Mouse (Mus musculus) CH12.LX (cell line): ENCODE measurements at regions not wholly inside any gene's neighbourhood (a gene's known extent, or its start where the extent isn't known, plus 50 kb on each side); places are given as distances from the start of the nearest gene placed in this dataset.

Source experiments
- DNase-seq: peaks from one replicate; pipeline ENCODE4 v3.0.0-alpha.2; 2013; ENCODE audit errors: extremely low read depth
- H3K27ac ChIP-seq: 2 replicates; pipeline ENCODE4 v1.5.1; 2012; ENCODE audit warnings: low read depth, mild to moderate bottlenecking, control low read depth, moderate library complexity; ENCODE audit not compliant: insufficient read depth
- H3K27me3 ChIP-seq: replicated peaks from 2 replicates; pipeline ENCODE3; 2012; ENCODE audit warnings: inconsistent platforms
- H3K36me3 ChIP-seq, 2 experiments: replicated peaks in 1 of 2; 2 replicates each; pipeline versions ENCODE3 to v1.6.1; 2012; ENCODE audit warnings: inconsistent platforms in 1 of 2, low read length in 1 of 2, mild to moderate bottlenecking in 1 of 2, mixed read lengths in 1 of 2, moderate library complexity in 1 of 2; ENCODE audit not compliant: control insufficient read depth in 1 of 2, insufficient read depth in 1 of 2
- H3K4me1 ChIP-seq, 2 experiments: 2 replicates each; pipeline ENCODE4 v1.6.1; 2012; ENCODE audit warnings: inconsistent platforms in 1 of 2, moderate library complexity in 1 of 2; ENCODE audit not compliant: insufficient read depth in 2 of 2, control insufficient read depth in 1 of 2
- H3K4me2 ChIP-seq: 2 replicates; pipeline ENCODE4 v1.6.1; 2012; ENCODE audit warnings: low read depth, mild to moderate bottlenecking, control low read depth; ENCODE audit not compliant: poor library complexity, insufficient read depth, severe bottlenecking
- H3K4me3 ChIP-seq, 3 experiments: fragments of 150-350 bp in 1 of 3; sonication (generic) in 1 of 3; replicated peaks in 1 of 3; 2 replicates each; pipeline versions ENCODE3 to v1.5.1; 2011 to 2012; ENCODE audit warnings: low read depth in 2 of 3, low read length in 2 of 3, mild to moderate bottlenecking in 2 of 3, moderate library complexity in 2 of 3, control low read depth in 1 of 3, improper control_type of control experiment in 1 of 3, inconsistent platforms in 1 of 3, mixed read lengths in 1 of 3; ENCODE audit not compliant: poor library complexity in 1 of 3
- H3K79me2 ChIP-seq: replicated peaks from 2 replicates; pipeline ENCODE4 v1.6.1; 2012; ENCODE audit warnings: mild to moderate bottlenecking, moderate library complexity; ENCODE audit not compliant: control insufficient read depth, poor library complexity, insufficient read depth, severe bottlenecking; ENCODE audit errors: extremely low read depth
- H3K9ac ChIP-seq: 2 replicates; pipeline ENCODE4 v1.6.1; 2012; ENCODE audit warnings: low read depth, mild to moderate bottlenecking, control low read depth, moderate library complexity; ENCODE audit not compliant: insufficient read depth
- H3K9me3 ChIP-seq: replicated peaks from 2 replicates; pipeline ENCODE3; 2012; ENCODE audit warnings: low read length, inconsistent platforms, mixed read lengths
- CHD2 ChIP-seq: IDR thresholded peaks from 2 replicates; pipeline ENCODE4 v1.6.1; 2011; ENCODE audit warnings: low read length, improper control_type of control experiment
- ELF1 ChIP-seq: IDR thresholded peaks from 2 replicates; pipeline ENCODE4 v1.6.1; 2014; ENCODE audit warnings: low read depth, mild to moderate bottlenecking, inconsistent platforms, low read length, improper control_type of control experiment
- HCFC1 ChIP-seq: IDR thresholded peaks from 2 replicates; pipeline ENCODE4 v1.6.1; 2012; ENCODE audit warnings: low read depth, mild to moderate bottlenecking, inconsistent platforms, low read length, improper control_type of control experiment
- IRF4 ChIP-seq: IDR thresholded peaks from 2 replicates; pipeline ENCODE4 v1.6.1; 2014; ENCODE audit warnings: low read depth, mild to moderate bottlenecking, inconsistent platforms, low read length, improper control_type of control experiment
- JUND ChIP-seq: conservative IDR thresholded peaks from 2 replicates; pipeline ENCODE4 v1.6.1; 2011; ENCODE audit warnings: low read depth, low read length, improper control_type of control experiment
- MAX ChIP-seq: IDR thresholded peaks from 2 replicates; pipeline ENCODE4 v1.6.1; 2011; ENCODE audit warnings: low read length, improper control_type of control experiment
- MAZ ChIP-seq: IDR thresholded peaks from 2 replicates; pipeline ENCODE4 v1.6.1; 2012; ENCODE audit warnings: low read depth, mild to moderate bottlenecking, inconsistent platforms, low read length, improper control_type of control experiment, moderate library complexity
- MEF2A ChIP-seq: IDR thresholded peaks from 2 replicates; pipeline ENCODE4 v1.6.1; 2014; ENCODE audit warnings: low read depth, mild to moderate bottlenecking, inconsistent platforms, low read length, improper control_type of control experiment, borderline replicate concordance
- MYC ChIP-seq: IDR thresholded peaks from 2 replicates; pipeline ENCODE4 v1.6.1; 2011; ENCODE audit warnings: low read depth, mild to moderate bottlenecking, improper control_type of control experiment, low read length
- NRF1 ChIP-seq: IDR thresholded peaks from 2 replicates; pipeline ENCODE4 v1.6.1; 2014; ENCODE audit warnings: low read depth, mild to moderate bottlenecking, inconsistent platforms, low read length, improper control_type of control experiment, moderate library complexity
- PAX5 ChIP-seq: IDR thresholded peaks from 2 replicates; pipeline ENCODE4 v1.6.1; 2012; ENCODE audit warnings: low read length, inconsistent platforms, mixed read lengths
- POLR2A ChIP-seq: IDR thresholded peaks from 2 replicates; pipeline ENCODE4 v1.6.1; 2011; ENCODE audit warnings: low read depth, mild to moderate bottlenecking, improper control_type of control experiment, low read length
- POLR2AphosphoS2 ChIP-seq: IDR thresholded peaks from 2 replicates; pipeline ENCODE4 v1.6.1; 2011; ENCODE audit warnings: low read depth, low read length, improper control_type of control experiment
- RAD21 ChIP-seq: IDR thresholded peaks from 2 replicates; pipeline ENCODE4 v1.6.1; 2011; ENCODE audit warnings: low read depth, mild to moderate bottlenecking, low read length, improper control_type of control experiment, moderate library complexity
- SIN3A ChIP-seq: IDR thresholded peaks from 2 replicates; pipeline ENCODE4 v1.6.1; 2012; ENCODE audit warnings: low read length, improper control_type of control experiment, inconsistent platforms
- TBP ChIP-seq: conservative IDR thresholded peaks from 2 replicates; pipeline ENCODE4 v1.6.1; 2011; ENCODE audit warnings: low read depth, low read length, improper control_type of control experiment
- USF1 ChIP-seq: IDR thresholded peaks from 2 replicates; pipeline ENCODE4 v1.6.1; 2014; ENCODE audit warnings: low read depth, mild to moderate bottlenecking, inconsistent platforms, low read length, improper control_type of control experiment
- ZC3H11A ChIP-seq: IDR thresholded peaks from 2 replicates; pipeline ENCODE4 v1.6.1; 2012; ENCODE audit warnings: low read depth, mild to moderate bottlenecking, inconsistent platforms, low read length, improper control_type of control experiment
- ZKSCAN1 ChIP-seq: IDR thresholded peaks from 2 replicates; pipeline ENCODE4 v1.6.1; 2012; ENCODE audit warnings: low read depth, inconsistent platforms, low read length, improper control_type of control experiment, borderline replicate concordance
- ZMIZ1 ChIP-seq: IDR thresholded peaks from 2 replicates; pipeline ENCODE4 v1.6.1; 2012; ENCODE audit warnings: low read depth, mild to moderate bottlenecking, inconsistent platforms, low read length, improper control_type of control experiment
- ZNF384 ChIP-seq: IDR thresholded peaks from 2 replicates; pipeline ENCODE4 v1.6.1; 2012; ENCODE audit warnings: low read depth, low read length, improper control_type of control experiment, inconsistent platforms
- dilution Hi-C: fragments of 300-500 bp; cut with MboI; formaldehyde crosslinking; loops from 2 replicates; pipeline ENCODE4 v1.14.3; 2020; ENCODE audit warnings: low sequenced_read_pairs; ENCODE audit not compliant: extremely low pct_unique_long_range_greater_than_20kb, extremely low pct_ligation_motif_present
- in situ Hi-C: fragments of 300-500 bp; cut with MboI; formaldehyde crosslinking; loops from 3 replicates; pipeline ENCODE4 v1.14.3; 2019; ENCODE audit warnings: low sequenced_read_pairs, low pct_ligation_motif_present, low pct_unique_long_range_greater_than_20kb, mixed read lengths

GRCm38 (mm10) chr12:54382965-54383364 lies 179.3 kb upstream of the Egln3 start:
- Histone ChIP-seq H3K4me3 (no peak overlapping the region), H3K9ac (no peak overlapping the region), H3K36me3 (no peaks in the 10 kb centered on the region), H3K4me2 (no peak overlapping the region), H3K27me3 (no peaks in the 10 kb centered on the region), H3K4me1 (no peaks in the 10 kb centered on the region), H3K27ac (no peak overlapping the region), H3K9me3 (no peaks in the 10 kb centered on the region), H3K79me2 (no peaks in the 10 kb centered on the region)
- dilution Hi-C loops (no loop called here), in situ Hi-C loops (no loop called here)
- DNase-seq = no peak
- TF ChIP-seq ZNF384 (no peak), MAZ (no peak), TBP (no peak), POLR2AphosphoS2 (no peak), CHD2 (no peak), RAD21 (no peak), POLR2A (no peak)

- no peaks in the 10 kb centered on the region for H3K79me2 ChIP-seq
- TF ChIP-seq MAX = no peak
- no peak for TF ChIP-seq HCFC1
- TF ChIP-seq MEF2A = no peak
- TF ChIP-seq IRF4 = no peak
- TF ChIP-seq CHD2 = no peak
- no peak for TF ChIP-seq ZC3H11A
- no peak for TF ChIP-seq ZMIZ1
- no peak for TF ChIP-seq SIN3A
- TF ChIP-seq USF1 = no peak
- TF ChIP-seq ELF1 = no peak
- TF ChIP-seq ZKSCAN1 = no peak
- TF ChIP-seq NRF1 = no peak
- TF ChIP-seq PAX5 = no peak
- no peak for TF ChIP-seq JUND
- TF ChIP-seq MYC = no peak
- no peak overlapping the region for H3K4me3 ChIP-seq
- H3K36me3 ChIP-seq = no peaks in the 10 kb centered on the region
- no peak overlapping the region for H3K27ac ChIP-seq
- H3K4me2 ChIP-seq = no peak overlapping the region
- H3K9ac ChIP-seq = no peak overlapping the region
- in situ Hi-C loops = no loop called here
- dilution Hi-C loops = no loop called here
- H3K4me1 ChIP-seq = no peaks in the 10 kb centered on the region
- H3K9me3 ChIP-seq = no peaks in the 10 kb centered on the region
- DNase-seq = no peak
- no peaks in the 10 kb centered on the region for H3K27me3 ChIP-seq
Measured at GRCm38 (mm10) chr12:54382061-54382460, 178.4 kb upstream of the Egln3 start.
